Mouse (Mus musculus): ENCODE data around the gene Mtln.

DNA sequence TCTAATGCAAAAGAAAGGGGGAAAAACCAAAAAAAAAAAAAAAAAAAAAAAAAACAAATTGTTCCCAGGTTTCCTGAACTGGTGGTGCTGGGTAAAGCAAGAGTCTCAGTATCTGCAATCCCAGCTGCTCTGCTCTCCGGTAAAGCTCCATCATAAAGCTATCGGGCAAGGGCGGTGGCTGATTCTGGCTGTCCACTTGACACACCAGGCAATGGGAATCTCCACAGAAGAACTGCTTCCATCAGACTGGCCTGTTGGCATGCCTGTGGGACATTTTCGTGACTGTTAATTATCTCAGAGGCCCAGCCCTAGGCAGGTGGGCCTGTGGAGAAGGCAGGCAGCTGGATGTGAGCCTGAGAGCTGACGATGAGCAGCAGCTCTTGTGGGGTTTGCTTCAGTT lies 13.8 kb downstream of the Mtln start:
- no peak for TF ChIP-seq CTCF (conservative IDR thresholded peaks at IDR 0.05 in 1 of 2, IDR thresholded peaks at IDR 0.05 in 1 of 2; ENCODE audit: low read depth in 2 of 2, low read length in 2 of 2)
- no peak for TF ChIP-seq ETS1 (conservative IDR thresholded peaks at IDR 0.05; ENCODE audit: low read depth, low read length)
- no peak for TF ChIP-seq SIN3A (IDR thresholded peaks at IDR 0.05; ENCODE audit: low read length)
- no peak for TF ChIP-seq ZC3H11A (IDR thresholded peaks at IDR 0.05; ENCODE audit: low read depth, low read length)
- no peak for TF ChIP-seq TCF12 (IDR thresholded peaks at IDR 0.05; ENCODE audit: low read depth, low read length)
